Mouse (Mus musculus): Measurements from ENCODE around the gene Hook2.
A peak's percentile ranks its signal among the peaks of the same experiment; 100 is the strongest.

Gene Hook2

DNA sequence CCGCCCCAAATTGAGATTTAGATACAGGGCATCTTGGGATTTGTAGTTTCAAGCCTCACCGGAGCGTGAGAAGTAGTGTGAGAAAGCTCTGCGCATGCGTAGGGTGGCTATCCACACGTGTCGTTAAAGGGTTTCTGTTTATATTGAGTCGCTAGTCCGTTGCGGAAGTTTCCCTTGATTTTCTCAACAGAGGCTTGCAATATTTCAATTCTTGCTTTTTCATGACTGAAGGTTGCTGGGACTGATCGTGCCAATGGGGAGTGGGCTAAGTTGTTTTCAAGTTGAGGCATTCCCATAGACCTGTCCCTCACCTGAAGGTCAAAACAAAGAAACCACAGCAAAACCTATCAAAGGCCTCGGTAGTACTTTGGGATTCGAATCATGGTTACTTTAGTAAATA lies 44.4 kb downstream of the Hook2 start:
- peak; percentile 86 to 88 for DNase-seq

DNA sequence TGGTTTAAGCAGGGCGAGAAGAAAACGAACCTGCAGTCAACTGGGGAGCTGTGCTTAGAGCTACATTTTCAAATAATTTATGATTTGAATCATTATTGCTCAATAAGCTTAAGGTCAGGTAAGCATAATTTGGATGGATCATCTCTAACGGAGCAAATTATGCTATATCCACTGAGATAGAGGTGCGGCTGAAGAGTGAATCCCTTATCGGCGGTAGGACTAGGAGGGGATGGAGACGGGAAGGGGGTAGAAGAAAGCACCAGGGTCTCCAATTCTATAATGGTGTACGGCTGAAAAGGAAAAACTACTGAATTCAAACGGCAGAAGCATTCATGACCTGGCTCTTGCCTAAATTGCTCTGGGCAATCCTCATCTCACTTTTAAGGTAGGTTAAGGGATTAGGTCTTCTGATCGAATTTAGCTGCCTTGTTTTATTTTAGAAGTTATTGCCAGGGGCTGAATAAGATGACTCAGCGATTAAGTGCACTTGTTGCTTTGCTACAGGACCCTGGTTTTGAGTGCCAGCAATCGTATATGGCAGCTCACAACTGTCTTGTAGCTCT lies 44.8 kb downstream of the Hook2 start:
- DNase-seq, result no peak

DNA sequence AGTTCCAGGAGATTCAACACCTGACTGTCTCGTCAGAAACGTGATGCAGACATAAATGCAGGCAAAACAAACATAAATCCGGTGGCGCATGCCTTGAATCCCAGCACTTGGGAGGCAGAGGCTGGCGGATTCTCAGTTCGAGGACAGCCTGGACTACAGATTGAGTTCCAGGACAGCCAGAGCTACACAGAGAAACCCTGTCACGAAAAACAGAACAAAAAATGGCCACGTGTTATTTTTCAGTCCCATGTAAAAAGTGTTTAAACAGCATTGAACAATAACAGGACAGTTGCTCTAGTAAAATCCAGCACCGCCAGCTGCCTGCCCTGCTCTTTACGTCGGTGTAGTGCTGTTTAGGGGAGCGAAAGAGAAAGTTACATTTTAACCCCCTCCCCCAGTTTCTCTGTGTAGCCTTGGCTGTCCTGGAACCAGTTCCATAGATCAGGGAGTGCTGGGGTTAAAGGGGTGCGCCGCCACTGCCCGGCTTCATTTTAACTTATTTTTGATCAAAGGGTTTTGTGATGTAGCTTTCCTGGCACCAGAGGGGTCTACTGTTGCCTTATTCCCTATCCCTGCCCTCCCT lies 45.4 kb downstream of the Hook2 start:
- DNase-seq, result peak in 1 of 2 experiments; percentile 44

DNA sequence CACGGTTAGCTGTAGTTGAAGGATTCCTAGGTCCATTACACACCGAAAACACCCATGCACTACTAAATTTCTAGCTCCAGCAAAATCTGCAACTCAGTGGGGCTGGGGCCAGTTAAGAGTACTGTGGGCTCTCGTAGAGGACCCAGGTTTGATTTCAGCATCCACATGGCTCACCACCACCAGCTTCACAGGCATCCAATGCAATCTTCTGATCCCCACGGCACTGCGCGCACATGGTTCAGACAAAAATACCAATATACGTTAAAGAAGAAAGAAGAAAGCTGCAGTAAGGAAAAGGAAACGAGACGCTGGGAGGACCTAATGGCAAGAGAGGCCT lies 45.9 kb downstream of the Hook2 start:
- no peak for DNase-seq

DNA sequence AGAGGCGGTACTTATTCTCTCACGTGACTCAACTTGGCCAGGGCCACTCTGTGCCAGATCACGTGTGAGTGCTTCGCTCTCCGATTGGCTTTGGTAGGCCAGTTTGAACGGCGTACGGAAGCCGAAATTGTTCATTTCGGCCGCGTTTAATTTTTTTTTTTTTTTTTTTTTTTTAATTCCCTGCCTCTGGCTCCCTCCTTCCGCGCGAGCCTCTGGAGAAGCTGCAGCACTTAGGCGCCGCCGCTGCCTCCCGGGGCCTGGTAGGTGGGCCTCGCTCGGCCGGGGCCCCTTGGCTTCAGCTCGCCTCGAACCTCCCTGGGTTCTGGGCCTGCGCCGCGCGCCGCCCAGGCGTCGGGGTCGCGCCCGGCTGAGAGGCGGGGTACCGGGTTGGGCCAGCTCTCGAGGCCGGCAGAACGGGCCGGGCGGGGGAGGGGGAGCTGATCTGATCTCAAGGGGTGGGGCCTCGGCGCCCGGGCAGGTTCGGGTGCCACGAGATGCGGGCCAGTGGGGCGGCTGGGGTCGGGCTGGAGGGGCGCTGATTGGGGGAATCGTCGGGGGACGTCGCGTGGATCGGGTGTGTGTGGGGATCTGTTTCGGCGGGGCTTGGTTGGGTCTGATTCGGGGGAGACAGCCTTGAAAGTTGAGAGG lies 46.4 kb downstream of the Hook2 start, which contains the start of gene Tnpo2:
Gene Tnpo2 (plus strand): TSS at position 198 of the 648 bp plus-strand sequence.
- DNase-seq, result peak; percentile 95 to 98

DNA sequence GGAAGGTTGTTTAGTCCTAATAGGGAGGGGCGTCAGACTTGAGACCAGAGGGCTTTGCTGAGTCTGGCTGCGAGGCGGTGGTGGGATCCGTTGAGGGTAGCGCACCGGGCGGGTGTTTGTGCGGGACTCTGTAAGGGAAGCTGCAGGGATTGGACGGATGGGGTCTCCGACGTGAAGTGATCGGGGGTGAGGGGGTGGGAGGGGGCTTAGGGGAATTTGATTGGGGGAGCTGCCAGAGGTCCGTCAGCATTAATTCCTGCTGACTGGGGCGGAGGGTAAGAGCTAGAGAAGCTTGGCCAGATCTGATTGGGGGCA lies 46.9 kb downstream of the Hook2 start:
- DNase-seq, result no peak

DNA sequence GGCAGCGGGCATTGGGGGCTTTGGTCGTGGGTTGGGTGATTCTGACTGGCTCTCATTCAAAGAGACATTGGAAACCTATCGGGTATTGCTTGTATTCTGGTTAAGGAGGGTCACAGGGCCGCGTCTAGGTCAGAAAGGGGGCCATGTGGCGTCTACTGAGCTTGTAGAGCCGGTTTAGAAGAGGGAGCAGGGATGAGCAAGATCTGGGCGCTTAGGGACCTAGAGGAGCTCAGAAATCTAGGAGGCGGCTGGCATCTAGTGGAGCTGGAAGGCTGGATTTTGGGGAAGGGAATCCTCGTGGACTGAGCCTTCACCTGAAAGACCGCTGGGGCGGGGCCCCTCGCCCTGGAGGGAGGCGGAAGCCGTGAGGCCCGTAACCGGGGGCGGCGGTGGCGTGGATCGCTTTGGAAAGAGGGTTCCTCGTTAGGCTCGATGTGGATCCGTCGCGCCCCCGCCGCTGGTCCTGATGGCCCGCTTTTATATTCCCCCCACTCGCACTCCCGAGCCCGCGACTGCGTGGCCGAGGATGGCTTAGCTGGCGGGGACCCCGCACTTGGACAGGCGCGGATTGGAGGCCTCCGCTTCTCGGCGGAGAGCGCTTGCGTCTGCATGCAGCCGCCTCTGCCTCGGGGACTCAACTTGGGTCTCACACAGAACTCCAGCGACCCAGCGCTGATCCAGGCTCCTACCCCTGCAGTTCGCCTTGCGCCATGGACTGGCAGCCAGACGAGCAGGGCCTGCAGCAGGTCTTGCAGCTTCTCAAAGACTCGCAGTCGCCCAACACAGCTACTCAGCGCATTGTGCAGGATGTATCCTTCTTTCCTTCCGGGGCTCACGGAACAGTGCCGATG lies 47.5 kb downstream of the Hook2 start:
- DNase-seq, result peak in 1 of 2 experiments; percentile 60

DNA sequence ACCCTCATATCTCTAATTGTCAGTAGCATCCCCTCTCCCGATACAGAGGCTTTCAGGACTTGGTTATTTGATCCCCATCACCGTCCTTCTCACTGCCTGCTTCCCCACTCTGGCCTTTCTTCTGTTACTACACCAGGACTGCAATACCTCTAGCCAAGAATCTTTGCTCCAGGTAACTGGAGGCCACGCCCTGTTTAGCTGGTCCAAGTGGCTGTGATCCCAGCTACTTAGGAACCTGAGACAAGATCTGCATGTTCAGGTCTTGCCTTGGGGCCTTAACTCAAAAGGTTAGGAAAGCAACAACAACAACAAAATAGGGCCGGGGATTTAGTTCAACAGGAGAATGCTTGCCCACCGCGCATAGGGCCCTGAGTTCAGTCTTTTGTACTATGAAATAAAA lies 53.2 kb downstream of the Hook2 start:
- no peak for DNase-seq
